ENCODE assay signal across 14 mouse cellular contexts in the genomic region with DNA sequence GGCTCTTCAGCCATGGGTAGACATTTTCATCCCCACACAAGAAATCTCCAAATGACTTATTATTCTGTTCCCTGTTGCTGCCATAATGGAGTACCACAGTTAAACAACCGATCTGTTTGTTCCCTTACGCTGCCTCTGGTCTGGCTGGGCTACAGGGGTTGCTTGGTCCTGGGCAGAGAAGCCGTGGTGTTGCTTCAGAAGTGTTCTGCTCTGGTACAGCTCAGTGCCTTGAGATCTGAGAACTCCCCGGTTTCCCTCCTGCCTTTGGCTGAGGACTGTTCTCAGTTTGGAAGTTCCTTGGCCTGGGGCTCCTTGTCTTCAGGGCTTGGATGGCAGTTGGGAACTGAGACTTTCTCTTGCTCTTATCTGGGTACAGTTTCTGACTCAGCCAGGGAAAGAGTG. TPM values are rescaled to one million over a fixed set of nuclear protein-coding genes. Genes with fewer than 3 reads are reported as not detected.
DNase-seq lines count a peak whose midpoint lies in the region; ATAC-seq lines count a peak whose summit lies in the region.
"Had no signal": no experiment of that assay in that cellular context is flagged by ENCODE, and none has a peak within 500 bp of the region (broad histone marks: within the 10 kb centered on the region; RNA-seq: fewer than 3 reads in every experiment).

No protein-coding gene starts in this region.

- no peaks in the 10 kb centered on the region for H3K36me3 ChIP-seq in embryonic facial prominence, embryonic 15.5 days
- H3K36me3 ChIP-seq in embryonic facial prominence, embryonic 10.5 days (replicated peaks): no peaks in the 10 kb centered on the region
- H3K36me3 ChIP-seq in kidney, embryonic 15.5 days: no peaks in the 10 kb centered on the region
- no peaks in the 10 kb centered on the region for H3K36me3 ChIP-seq in macrophage (ENCODE audit: inconsistent target)
- no peaks in the 10 kb centered on the region for H3K36me3 ChIP-seq in hindbrain, embryonic 14.5 days (replicated peaks; ENCODE audit: control insufficient read depth, insufficient read depth)
- H3K36me3 ChIP-seq: midbrain, embryonic 13.5 days had no signal

- DNase-seq in embryonic facial prominence, embryonic 10.5 days (ENCODE audit: low spot score): no peak
- no peak for DNase-seq in kidney, postnatal 36 days
- peak; percentile 28 for DNase-seq in adipocyte (ENCODE audit: low spot score)
- no peak for DNase-seq in hindbrain, embryonic 14.5 days (ENCODE audit: low spot score)
- no peak for DNase-seq in lung, adult 18-20 months
- DNase-seq: adrenal gland, postnatal 10 days; forebrain, postnatal 0 days; layer of hippocampus, adult 9-11 months; lung, postnatal 14 days had no signal

- peak overlapping the region; percentile 48; the same call in 1 of the 2 replicates for H3K27ac ChIP-seq in embryonic facial prominence, embryonic 15.5 days (replicated peaks)
- H3K27ac ChIP-seq in embryonic facial prominence, embryonic 10.5 days (replicated peaks): no peak overlapping the region
- peak overlapping the region; percentile 45 for H3K27ac ChIP-seq in kidney, embryonic 15.5 days
- peak overlapping the region; percentile 73 for H3K27ac ChIP-seq in macrophage
- H3K27ac ChIP-seq in hindbrain, embryonic 14.5 days: no peak overlapping the region
- H3K27ac ChIP-seq: midbrain, embryonic 13.5 days had no signal

- no peak overlapping the region for H3K4me3 ChIP-seq in embryonic facial prominence, embryonic 15.5 days (replicated peaks)
- no peak overlapping the region for H3K4me3 ChIP-seq in embryonic facial prominence, embryonic 10.5 days
- H3K4me3 ChIP-seq in kidney, embryonic 15.5 days (replicated peaks): no peak overlapping the region
- H3K4me3 ChIP-seq in macrophage (ENCODE audit: inconsistent target): no peak overlapping the region
- H3K4me3 ChIP-seq in hindbrain, embryonic 14.5 days (replicated peaks; ENCODE audit: low read length): no peak overlapping the region
- H3K4me3 ChIP-seq: midbrain, embryonic 13.5 days had no signal

- peaks cover 8% of the 10 kb centered on the region; the same call in 1 of the 2 replicates for H3K79me2 ChIP-seq in macrophage (ENCODE audit: inconsistent target)

- no peaks in the 10 kb centered on the region for H3K27me3 ChIP-seq in embryonic facial prominence, embryonic 15.5 days
- H3K27me3 ChIP-seq in embryonic facial prominence, embryonic 10.5 days (replicated peaks; ENCODE audit: low read depth, poor library complexity, severe bottlenecking): peaks cover 15% of the 10 kb centered on the region; the same call in 1 of the 2 replicates
- H3K27me3 ChIP-seq in kidney, embryonic 15.5 days: no peaks in the 10 kb centered on the region
- no peaks in the 10 kb centered on the region for H3K27me3 ChIP-seq in hindbrain, embryonic 14.5 days (ENCODE audit: control insufficient read depth, insufficient read depth, low read length)

- peaks cover 20% of the 10 kb centered on the region for H3K4me1 ChIP-seq in embryonic facial prominence, embryonic 15.5 days
- H3K4me1 ChIP-seq in embryonic facial prominence, embryonic 10.5 days: peaks cover 26% of the 10 kb centered on the region
- peaks cover 27% of the 10 kb centered on the region for H3K4me1 ChIP-seq in kidney, embryonic 15.5 days
- 0 out of 2 replicates have a peak, but pooled peaks cover 6% of the 10 kb centered on the region for H3K4me1 ChIP-seq in hindbrain, embryonic 14.5 days (replicated peaks; ENCODE audit: control insufficient read depth, insufficient read depth, low read length)

- H3K9ac ChIP-seq in embryonic facial prominence, embryonic 15.5 days: no peak overlapping the region
- no peak overlapping the region for H3K9ac ChIP-seq in kidney, embryonic 15.5 days
- H3K9ac ChIP-seq in hindbrain, embryonic 14.5 days: no peak overlapping the region
- H3K9ac ChIP-seq: forebrain, postnatal 0 days; midbrain, embryonic 13.5 days had no signal

- 57% methylated on average over 4 of the region's 4 CpGs for WGBS in embryonic facial prominence, embryonic 15.5 days
- WGBS in embryonic facial prominence, embryonic 10.5 days: 82% methylated on average over 4 of the region's 4 CpGs
- 65% methylated on average over 4 of the region's 4 CpGs for WGBS in kidney, embryonic 15.5 days
- WGBS in macrophage (ENCODE audit: missing documents): 39% methylated on average over 4 of the region's 4 CpGs
- WGBS in hindbrain, embryonic 14.5 days: 78% methylated on average over 4 of the region's 4 CpGs

- ATAC-seq in embryonic facial prominence, embryonic 15.5 days (ENCODE audit: insufficient number of reproducible peaks, low FRiP score, low TSS enrichment, low read depth): no peak
- ATAC-seq in kidney, embryonic 15.5 days (replicated peaks; ENCODE audit: low FRiP score): no peak
- no peak for ATAC-seq in hindbrain, embryonic 14.5 days (ENCODE audit: low FRiP score)
- ATAC-seq: forebrain, postnatal 0 days; hindbrain, embryonic 16.5 days; midbrain, embryonic 13.5 days had no signal

- no peaks in the 10 kb centered on the region for H3K9me3 ChIP-seq in embryonic facial prominence, embryonic 15.5 days (replicated peaks)
- H3K9me3 ChIP-seq in embryonic facial prominence, embryonic 10.5 days: no peaks in the 10 kb centered on the region
- no peaks in the 10 kb centered on the region for H3K9me3 ChIP-seq in kidney, embryonic 15.5 days (replicated peaks)
- no peaks in the 10 kb centered on the region for H3K9me3 ChIP-seq in hindbrain, embryonic 14.5 days (ENCODE audit: control insufficient read depth, low read length)
- H3K9me3 ChIP-seq: midbrain, embryonic 13.5 days had no signal

- no peak overlapping the region for H3K4me2 ChIP-seq in embryonic facial prominence, embryonic 15.5 days (replicated peaks)
- no peak overlapping the region for H3K4me2 ChIP-seq in kidney, embryonic 15.5 days
- no peak overlapping the region for H3K4me2 ChIP-seq in hindbrain, embryonic 14.5 days (replicated peaks)
- H3K4me2 ChIP-seq: midbrain, embryonic 13.5 days had no signal

RNA-seq across cellular contexts. Expression of a gene that starts 3.5 kb away (rescaled TPM):
- polyA plus RNA-seq in embryonic facial prominence, embryonic 15.5 days (2015; fragmentation: Nextera tagmentation; extraction: Ambion mirVana): 12.1 and 12.2 TPM in 2 replicates
- polyA plus RNA-seq in embryonic facial prominence, embryonic 10.5 days (2016; fragmentation: Nextera tagmentation; extraction: Ambion mirVana): 4.9 and 5.3 TPM in 2 replicates
- polyA plus RNA-seq in kidney, embryonic 15.5 days (2015; fragmentation: Nextera tagmentation; extraction: Ambion mirVana): 17.8 and 18.5 TPM in 2 replicates
- total RNA-seq in macrophage (2018; cell fraction: chromatin; rRNA removed): 10 to 100 TPM in 10 of 26 experiments, 1 to 10 TPM in 16; 1.4 to 23.8 (median 6.3) TPM
- 10 to 100 TPM; 11.4 to 32.2 (median 18.9) TPM for total RNA-seq in macrophage (2018; cell fraction: cytosol; rRNA removed)
- 10 to 100 TPM in 25 of 26 experiments, 1 to 10 TPM in 1; 7.6 to 43.4 (median 25.0) TPM for total RNA-seq in macrophage (2018; cell fraction: nucleus; rRNA removed)
- 19.3 to 30.3 TPM (median 22.0 TPM) in 3 replicates for polyA plus RNA-seq in macrophage (2018)
- polyA plus RNA-seq in hindbrain, embryonic 14.5 days (2014; fragmentation: Nextera tagmentation; extraction: Ambion mirVana): 3.1 and 3.2 TPM in 2 replicates

RNA-seq across cellular contexts. Expression of a gene that starts 57.5 kb away (rescaled TPM):
- polyA plus RNA-seq in embryonic facial prominence, embryonic 15.5 days (2015; fragmentation: Nextera tagmentation; extraction: Ambion mirVana): 17.5 and 18.2 TPM in 2 replicates
- 16.7 and 21.4 TPM in 2 replicates for polyA plus RNA-seq in embryonic facial prominence, embryonic 10.5 days (2016; fragmentation: Nextera tagmentation; extraction: Ambion mirVana)
- 11.7 and 12.7 TPM in 2 replicates for polyA plus RNA-seq in kidney, embryonic 15.5 days (2015; fragmentation: Nextera tagmentation; extraction: Ambion mirVana)
- 100 to 1,000 TPM in 1 of 26 experiments, 10 to 100 TPM in 2, 1 to 10 TPM in 12, under 1 TPM in 9, not detected in 2; 0.40 to 117 (median 1.9) TPM for total RNA-seq in macrophage (2018; cell fraction: chromatin; rRNA removed)
- total RNA-seq in macrophage (2018; cell fraction: cytosol; rRNA removed): 10 to 100 TPM in 1 of 26 experiments, 1 to 10 TPM in 1, under 1 TPM in 24; 0.14 to 13.2 (median 0.43) TPM
- total RNA-seq in macrophage (2018; cell fraction: nucleus; rRNA removed): 10 to 100 TPM in 2 of 26 experiments, 1 to 10 TPM in 8, under 1 TPM in 11, not detected in 5; 0.17 to 64.0 (median 0.77) TPM
- polyA plus RNA-seq in macrophage (2018): 0.23 to 1.8 TPM (median 1.5 TPM) in 3 replicates
- 7.0 and 7.2 TPM in 2 replicates for polyA plus RNA-seq in hindbrain, embryonic 14.5 days (2014; fragmentation: Nextera tagmentation; extraction: Ambion mirVana)

Comparison
In these comparisons a context has a peak if more than half of its experiments do, and no peak if none do; other contexts are left out.
1. H3K27ac ChIP-seq: peak in embryonic facial prominence, embryonic 15.5 days (single experiment), kidney, embryonic 15.5 days (single experiment) and macrophage (single experiment); none in embryonic facial prominence, embryonic 10.5 days (single experiment) and hindbrain, embryonic 14.5 days (single experiment).